Mouse (Mus musculus) erythroid progenitor cell, adult 5-6 weeks (primary cell): ENCODE measurements around the gene Itga9. TPM values are rescaled to one million over a fixed set of nuclear protein-coding genes. Genes with fewer than 3 reads are reported as not detected.

Experiments
- ATAC-seq: replicated peaks from 2 replicates; pipeline ENCODE4 v1.8.0; 2016; ENCODE audit warnings: moderate number of reproducible peaks, mild to moderate bottlenecking, moderate TSS enrichment, inconsistent platforms; ENCODE audit not compliant: poor library complexity, low FRiP score, severe bottlenecking
- total RNA-seq, 2 experiments: library from RNA; stranded (forward) in 1 of 2; stranded (reverse) in 1 of 2; fragments of 150-400 nt in 1 of 2; fragments of 186-747, 209-891 nt in 1 of 2; gene quantifications; 2 replicates each; pipeline versions ENCODE4 v1.2.3 to v1.2.4; 2015 to 2017; ENCODE audit warnings: low replicate concordance in 2 of 2

Itga9 gene
- total RNA-seq, 2 experiments from 2014 or later, result 1.6 to 2.9 TPM

- no peak for ATAC-seq
These were observed 105.3 kb downstream of the Itga9 start for GRCm38 (mm10) chr9:118711749-118712148.

GRCm38 (mm10) chr9:118713515-118713914 lies 107.0 kb downstream of the Itga9 start:
- ATAC-seq, result no peak

GRCm38 (mm10) chr9:118714536-118714935 lies 108.0 kb downstream of the Itga9 start:
- no peak for ATAC-seq

- ATAC-seq, result no peak
These were observed 109.6 kb downstream of the Itga9 start for GRCm38 (mm10) chr9:118715971-118716628.

- no peak for ATAC-seq
These were observed 110.9 kb downstream of the Itga9 start for GRCm38 (mm10) chr9:118717436-118717835.

GRCm38 (mm10) chr9:118718511-118718910 lies 112.0 kb downstream of the Itga9 start:
- ATAC-seq, result no peak

GRCm38 (mm10) chr9:118721056-118721455 lies 114.6 kb downstream of the Itga9 start:
- no peak for ATAC-seq

GRCm38 (mm10) chr9:118722789-118723325 lies 116.4 kb downstream of the Itga9 start:
- no peak for ATAC-seq

GRCm38 (mm10) chr9:118725128-118725527 lies 118.6 kb downstream of the Itga9 start:
- ATAC-seq, result no peak

- no peak for ATAC-seq
These were observed 120.1 kb downstream of the Itga9 start for GRCm38 (mm10) chr9:118726550-118726949.

GRCm38 (mm10) chr9:118728296-118728695 lies 121.8 kb downstream of the Itga9 start:
- no peak for ATAC-seq

GRCm38 (mm10) chr9:118728987-118729386 lies 122.5 kb downstream of the Itga9 start:
- ATAC-seq, result no peak

- ATAC-seq, result no peak
These were observed 123.7 kb downstream of the Itga9 start for GRCm38 (mm10) chr9:118730172-118730571.

- ATAC-seq, result no peak
These were observed 124.4 kb downstream of the Itga9 start for GRCm38 (mm10) chr9:118730871-118731390.

- no peak for ATAC-seq
These were observed 125.2 kb downstream of the Itga9 start for GRCm38 (mm10) chr9:118731650-118732049.

- ATAC-seq, result no peak
These were observed 127.1 kb downstream of the Itga9 start for GRCm38 (mm10) chr9:118733601-118734000.

GRCm38 (mm10) chr9:118737124-118737523 lies 130.6 kb downstream of the Itga9 start:
- no peak for ATAC-seq

GRCm38 (mm10) chr9:118737601-118738137 lies 131.2 kb downstream of the Itga9 start:
- no peak for ATAC-seq

- no peak for ATAC-seq
These were observed 131.8 kb downstream of the Itga9 start for GRCm38 (mm10) chr9:118738311-118738710.

GRCm38 (mm10) chr9:118739071-118739470 lies 132.6 kb downstream of the Itga9 start:
- no peak for ATAC-seq

- no peak for ATAC-seq
These were observed 133.2 kb downstream of the Itga9 start for GRCm38 (mm10) chr9:118739659-118740058.
